Mouse (Mus musculus): ENCODE results near the gene Lmnb2. TPM values are rescaled to one million over a fixed set of nuclear protein-coding genes. Genes with fewer than 3 reads are reported as not detected.
A peak's percentile ranks its signal among the peaks of the same experiment; 100 is the strongest.

The Lmnb2 gene
- polyA plus RNA-seq, 1 experiment from 2014 or later, result 41.5 TPM

DNA sequence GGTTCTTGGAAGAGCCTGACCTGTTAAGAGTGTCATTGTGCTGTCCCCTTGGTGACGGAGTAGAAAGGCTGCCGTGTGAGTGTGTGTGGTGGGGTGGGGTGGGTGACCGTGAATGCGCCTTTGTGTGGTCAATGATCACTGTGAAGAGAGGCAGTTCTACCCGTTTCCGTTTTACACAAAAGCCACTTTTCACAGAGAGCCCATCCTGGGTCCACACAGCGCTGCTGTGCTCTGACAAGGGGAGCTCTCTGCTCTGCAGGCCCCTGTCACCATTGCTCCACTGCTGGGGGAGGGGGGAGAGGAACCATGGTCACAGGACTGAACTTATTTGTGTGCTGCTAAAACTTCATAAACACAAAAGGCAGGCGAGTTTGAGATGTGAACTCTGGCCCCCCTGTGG, 60.7 kb downstream of the Lmnb2 start:
- H3K9me3 ChIP-seq, result no peaks in the 10 kb centered on the region
- 31% methylated on average over 8 of the region's 8 CpGs for WGBS
- ATAC-seq (ENCODE audit: low FRiP score), result peak; percentile 17; the same call in 1 of the 2 replicates
- peak overlapping the region; percentile 48 for H3K27ac ChIP-seq
- H3K4me3 ChIP-seq, result no peak overlapping the region
- peak overlapping the region; percentile 95 for H3K9ac ChIP-seq
- peaks cover 48% of the 10 kb centered on the region for H3K4me1 ChIP-seq (replicated peaks)
- peak overlapping the region; percentile 100; the same call in 1 of the 2 replicates for H3K4me2 ChIP-seq
- no peaks in the 10 kb centered on the region for H3K27me3 ChIP-seq
- peaks cover 21% of the 10 kb centered on the region for H3K36me3 ChIP-seq

DNA sequence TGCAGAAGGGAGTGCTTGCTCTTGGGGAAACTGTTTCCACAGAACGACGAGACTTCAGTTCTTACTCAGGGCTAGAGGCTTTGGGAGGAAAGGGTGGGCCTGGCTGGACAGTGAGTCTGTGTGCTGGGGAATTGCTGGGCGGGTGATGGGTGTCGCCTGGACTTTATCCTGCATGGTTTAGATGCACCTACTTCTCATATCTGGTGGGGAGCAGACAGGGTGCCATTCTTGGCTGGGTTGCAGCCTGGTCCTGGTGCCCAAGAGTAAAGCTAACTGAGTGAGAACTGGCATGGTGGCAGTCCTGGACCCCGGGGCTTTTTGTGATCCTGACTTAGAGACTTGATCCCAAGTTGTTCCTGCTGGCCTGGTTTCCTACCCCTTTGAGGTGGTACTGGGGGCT, 61.1 kb downstream of the Lmnb2 start:
- H3K4me3 ChIP-seq, result peak overlapping the region; percentile 95; the same call in 1 of the 2 replicates
- H3K27ac ChIP-seq, result 0 out of 2 replicates have a peak overlapping the region, but pooled peaks have one; percentile 48
- H3K9ac ChIP-seq, result peak overlapping the region; percentile 95
- ATAC-seq (ENCODE audit: low FRiP score), result no peak
- WGBS, result 81% methylated on average over 5 of the region's 5 CpGs
- H3K4me2 ChIP-seq, result peak overlapping the region; percentile 100
- peaks cover 48% of the 10 kb centered on the region for H3K4me1 ChIP-seq (replicated peaks)
- peaks cover 21% of the 10 kb centered on the region for H3K36me3 ChIP-seq
- H3K9me3 ChIP-seq, result no peaks in the 10 kb centered on the region
- H3K27me3 ChIP-seq, result no peaks in the 10 kb centered on the region

DNA sequence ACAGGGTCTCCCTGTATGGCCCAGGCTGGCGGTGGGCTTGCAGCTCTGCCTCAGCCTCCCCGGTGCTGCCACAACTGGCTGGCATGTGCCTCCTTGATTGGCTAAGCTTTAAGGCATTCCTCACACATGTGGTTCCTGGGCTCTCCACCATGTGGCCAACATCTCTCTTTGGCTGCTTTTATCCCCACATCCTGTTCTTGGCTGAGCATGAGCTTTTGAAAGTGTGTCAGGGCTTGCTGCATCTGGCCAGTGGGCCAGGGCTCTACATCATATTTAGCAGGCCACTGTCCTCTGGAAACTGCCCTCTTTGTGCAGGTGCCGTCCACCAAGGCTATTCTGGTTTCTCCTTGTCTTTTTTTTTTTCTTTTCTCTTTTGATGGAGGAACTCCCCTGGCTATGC, 61.8 kb downstream of the Lmnb2 start:
- ATAC-seq (ENCODE audit: low FRiP score), result no peak
- Histone ChIP-seq H3K27me3 (no peaks in the 10 kb centered on the region), H3K36me3 (peaks cover 21% of the 10 kb centered on the region), H3K27ac (no peak overlapping the region), H3K9me3 (no peaks in the 10 kb centered on the region), H3K4me2 (peak overlapping the region; percentile 100), H3K4me3 (peak overlapping the region; percentile 95), H3K9ac (peak overlapping the region; percentile 95), H3K4me1 (replicated peaks) (peaks cover 48% of the 10 kb centered on the region)
- 68% methylated on average over 3 of the region's 3 CpGs for WGBS

DNA sequence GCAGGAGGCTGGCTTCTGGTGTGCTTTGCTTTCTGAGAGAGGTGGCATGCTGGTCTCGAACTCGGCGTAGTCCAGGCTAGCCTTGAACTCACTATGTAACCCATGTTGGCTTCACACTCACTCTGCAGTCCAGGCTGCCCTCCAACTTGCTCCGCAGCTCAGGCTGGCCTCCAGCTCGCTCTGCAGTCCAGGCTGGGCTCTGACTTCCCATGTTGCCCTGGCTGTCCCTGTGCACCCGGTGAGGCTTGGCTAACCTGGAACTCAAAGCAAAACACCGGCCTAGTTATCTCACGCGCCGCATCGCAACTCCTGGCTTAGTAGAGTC, 62.3 kb downstream of the Lmnb2 start:
- Histone ChIP-seq H3K4me2 (peak overlapping the region; percentile 100), H3K4me1 (replicated peaks) (peaks cover 48% of the 10 kb centered on the region), H3K9ac (peak overlapping the region; percentile 95), H3K9me3 (no peaks in the 10 kb centered on the region), H3K27ac (peak overlapping the region; percentile 64), H3K36me3 (peaks cover 25% of the 10 kb centered on the region), H3K27me3 (no peaks in the 10 kb centered on the region), H3K4me3 (peak overlapping the region; percentile 95)
- 23% methylated on average over 11 of the region's 11 CpGs for WGBS
- no peak for ATAC-seq (ENCODE audit: low FRiP score)

DNA sequence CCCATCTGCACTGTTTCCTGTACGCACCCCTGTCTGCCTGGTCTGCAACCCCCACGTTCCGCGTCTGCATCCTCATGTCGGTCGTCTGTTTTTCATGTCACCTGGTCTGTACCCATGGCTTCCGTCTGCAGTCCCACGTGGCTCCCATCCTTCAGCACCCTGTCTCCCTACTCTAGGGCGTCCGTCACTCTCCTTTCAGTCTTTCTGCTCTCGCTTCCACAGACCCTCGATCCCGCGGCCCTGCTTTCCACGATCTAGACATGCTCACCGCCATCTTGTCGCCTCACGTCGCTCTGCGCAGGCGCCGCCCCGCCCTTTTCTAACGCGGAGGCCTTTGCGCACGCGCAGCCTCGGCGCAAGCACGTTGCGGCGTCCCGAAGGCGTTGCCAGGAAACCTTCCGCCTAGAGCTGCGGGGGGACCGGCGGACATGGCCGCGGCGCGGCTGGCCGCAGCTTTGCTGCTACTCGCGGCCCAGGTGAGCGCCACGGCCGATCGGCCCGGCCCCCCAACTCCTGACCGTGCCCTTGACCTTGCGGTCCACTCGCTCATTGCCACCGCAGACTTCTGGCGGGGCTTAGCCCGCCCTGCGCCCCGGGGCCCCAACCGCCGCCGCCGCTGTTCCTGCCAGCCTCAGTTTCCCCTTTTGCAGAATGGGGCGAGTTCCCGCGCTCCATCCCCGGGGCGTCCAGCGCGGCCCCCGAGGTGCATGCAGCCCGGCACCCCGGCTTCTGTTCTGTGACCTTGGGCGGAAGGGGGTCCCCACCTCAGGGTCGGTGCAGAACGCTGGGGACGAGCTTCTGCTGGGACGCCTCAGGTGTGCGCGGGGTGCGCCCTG, 62.9 kb downstream of the Lmnb2 start, which contains the start of the genes Lsm7 and Sppl2b:
Gene Lsm7, minus strand, starts transcription at position 297 of the 836 bp plus-strand sequence.
Gene Sppl2b, plus strand, starts transcription at position 363 of the 836 bp plus-strand sequence.
- H3K4me2 ChIP-seq, result peak within 1 kb of the TSS; percentile 100
- peak within 1 kb of the TSS; percentile 95 for H3K9ac ChIP-seq
- H3K36me3 ChIP-seq, result peaks cover 30% of the 10 kb centered on the region
- under 1% methylated on average over 79 of the region's 81 CpGs for WGBS
- peak; percentile 82 for ATAC-seq (ENCODE audit: low FRiP score)
- H3K27ac ChIP-seq, result peak within 1 kb of the TSS; percentile 82
- H3K4me3 ChIP-seq, result peak within 1 kb of the TSS; percentile 95
- H3K9me3 ChIP-seq, result no peaks in the 10 kb centered on the region
- H3K27me3 ChIP-seq, result no peaks in the 10 kb centered on the region
- H3K4me1 ChIP-seq (replicated peaks), result peaks cover 48% of the 10 kb centered on the region

Other genes with a start within 250 kb of the Lmnb2 start
- gene Mknk2, start 240.1 kb downstream of the Lmnb2 start, polyA plus RNA-seq (2015; fragmentation: Nextera tagmentation; extraction: Ambion mirVana), result 55.4 and 56.2 TPM in 2 replicates
- gene Mob3a, start 216.3 kb downstream of the Lmnb2 start, polyA plus RNA-seq (2015; fragmentation: Nextera tagmentation; extraction: Ambion mirVana), result 51.8 and 56.8 TPM in 2 replicates
- 36.4 and 42.8 TPM in 2 replicates for gene Izumo4, start 216.1 kb downstream of the Lmnb2 start, polyA plus RNA-seq (2015; fragmentation: Nextera tagmentation; extraction: Ambion mirVana)
- gene Ap3d1, start 176.0 kb downstream of the Lmnb2 start, polyA plus RNA-seq (2015; fragmentation: Nextera tagmentation; extraction: Ambion mirVana), result 100 and 101 TPM in 2 replicates
- 18.9 and 19.4 TPM in 2 replicates for gene Dot1l, start 163.0 kb downstream of the Lmnb2 start, polyA plus RNA-seq (2015; fragmentation: Nextera tagmentation; extraction: Ambion mirVana)
- 55.9 and 61.6 TPM in 2 replicates for gene Sf3a2, start 120.0 kb downstream of the Lmnb2 start, polyA plus RNA-seq (2015; fragmentation: Nextera tagmentation; extraction: Ambion mirVana)
- gene Plekhj1, start 119.6 kb downstream of the Lmnb2 start, polyA plus RNA-seq (2015; fragmentation: Nextera tagmentation; extraction: Ambion mirVana), result 128 and 132 TPM in 2 replicates
- gene Amh, start 113.0 kb downstream of the Lmnb2 start, polyA plus RNA-seq (2015; fragmentation: Nextera tagmentation; extraction: Ambion mirVana), result 0.22 TPM in 1 of 2 replicates, not detected in the other
- gene Jsrp1, start 104.7 kb downstream of the Lmnb2 start, polyA plus RNA-seq (2015; fragmentation: Nextera tagmentation; extraction: Ambion mirVana), result 0.56 and 0.95 TPM in 2 replicates
- 1,227 and 1,240 TPM in 2 replicates for gene Oaz1, start 91.6 kb downstream of the Lmnb2 start, polyA plus RNA-seq (2015; fragmentation: Nextera tagmentation; extraction: Ambion mirVana)
- 3.4 and 3.5 TPM in 2 replicates for gene Lingo3, start 74.2 kb downstream of the Lmnb2 start, polyA plus RNA-seq (2015; fragmentation: Nextera tagmentation; extraction: Ambion mirVana)
- 210 and 237 TPM in 2 replicates for gene Lsm7, start 63.0 kb downstream of the Lmnb2 start, polyA plus RNA-seq (2015; fragmentation: Nextera tagmentation; extraction: Ambion mirVana)
- gene Sppl2b, start 63.0 kb downstream of the Lmnb2 start, polyA plus RNA-seq (2015; fragmentation: Nextera tagmentation; extraction: Ambion mirVana), result 63.6 and 68.8 TPM in 2 replicates
- 0.13 and 0.17 TPM in 2 replicates for gene Tmprss9, start 46.4 kb downstream of the Lmnb2 start, polyA plus RNA-seq (2015; fragmentation: Nextera tagmentation; extraction: Ambion mirVana)
- 333 and 336 TPM in 2 replicates for gene Timm13, start 17.3 kb downstream of the Lmnb2 start, polyA plus RNA-seq (2015; fragmentation: Nextera tagmentation; extraction: Ambion mirVana)
- gene Gadd45b, start 11.8 kb upstream of the Lmnb2 start, polyA plus RNA-seq (2015; fragmentation: Nextera tagmentation; extraction: Ambion mirVana), result 8.0 and 8.1 TPM in 2 replicates
- 13.4 and 13.5 TPM in 2 replicates for gene Gng7, start 96.7 kb upstream of the Lmnb2 start, polyA plus RNA-seq (2015; fragmentation: Nextera tagmentation; extraction: Ambion mirVana)
- 37.5 and 40.2 TPM in 2 replicates for gene Diras1, start 107.4 kb upstream of the Lmnb2 start, polyA plus RNA-seq (2015; fragmentation: Nextera tagmentation; extraction: Ambion mirVana)
- gene Slc39a3, start 119.2 kb upstream of the Lmnb2 start, polyA plus RNA-seq (2015; fragmentation: Nextera tagmentation; extraction: Ambion mirVana), result 42.3 and 44.0 TPM in 2 replicates
- 292 and 304 TPM in 2 replicates for gene Sgta, start 141.9 kb upstream of the Lmnb2 start, polyA plus RNA-seq (2015; fragmentation: Nextera tagmentation; extraction: Ambion mirVana)
- 45.0 and 46.9 TPM in 2 replicates for gene Thop1, start 151.8 kb upstream of the Lmnb2 start, polyA plus RNA-seq (2015; fragmentation: Nextera tagmentation; extraction: Ambion mirVana)
- gene Creb3l3, start 180.6 kb upstream of the Lmnb2 start, polyA plus RNA-seq (2015; fragmentation: Nextera tagmentation; extraction: Ambion mirVana), result 0.26 and 0.41 TPM in 2 replicates
- gene Map2k2, start 187.7 kb upstream of the Lmnb2 start, polyA plus RNA-seq (2015; fragmentation: Nextera tagmentation; extraction: Ambion mirVana), result 224 and 227 TPM in 2 replicates
- gene Zbtb7a, start 217.0 kb upstream of the Lmnb2 start, polyA plus RNA-seq (2015; fragmentation: Nextera tagmentation; extraction: Ambion mirVana), result 13.2 and 13.5 TPM in 2 replicates
- 58.4 and 62.3 TPM in 2 replicates for gene Pias4, start 249.7 kb upstream of the Lmnb2 start, polyA plus RNA-seq (2015; fragmentation: Nextera tagmentation; extraction: Ambion mirVana)

Data from hindbrain, embryonic 13.5 days (tissue).